Mouse (Mus musculus) CH12.LX (cell line): Measurements from ENCODE around the gene Pik3r2. TPM values are rescaled to one million over a fixed set of nuclear protein-coding genes. Genes with fewer than 3 reads are reported as not detected.
A peak's percentile ranks its signal among the peaks of the same experiment; 100 is the strongest.

Source experiments
- DNase-seq: peaks from one replicate; pipeline ENCODE4 v3.0.0-alpha.2; 2013; ENCODE audit errors: extremely low read depth
- H3K27ac ChIP-seq: 2 replicates; pipeline ENCODE4 v1.5.1; 2012; ENCODE audit warnings: low read depth, mild to moderate bottlenecking, control low read depth, moderate library complexity; ENCODE audit not compliant: insufficient read depth
- H3K27me3 ChIP-seq: replicated peaks from 2 replicates; pipeline ENCODE3; 2012; ENCODE audit warnings: inconsistent platforms
- H3K36me3 ChIP-seq, 2 experiments: replicated peaks in 1 of 2; 2 replicates each; pipeline versions ENCODE3 to v1.6.1; 2012; ENCODE audit warnings: inconsistent platforms in 1 of 2, low read length in 1 of 2, mild to moderate bottlenecking in 1 of 2, mixed read lengths in 1 of 2, moderate library complexity in 1 of 2; ENCODE audit not compliant: control insufficient read depth in 1 of 2, insufficient read depth in 1 of 2
- H3K4me1 ChIP-seq, 2 experiments: 2 replicates each; pipeline ENCODE4 v1.6.1; 2012; ENCODE audit warnings: inconsistent platforms in 1 of 2, moderate library complexity in 1 of 2; ENCODE audit not compliant: insufficient read depth in 2 of 2, control insufficient read depth in 1 of 2
- H3K4me2 ChIP-seq: 2 replicates; pipeline ENCODE4 v1.6.1; 2012; ENCODE audit warnings: low read depth, mild to moderate bottlenecking, control low read depth; ENCODE audit not compliant: poor library complexity, insufficient read depth, severe bottlenecking
- H3K4me3 ChIP-seq, 3 experiments: fragments of 150-350 bp in 1 of 3; sonication (generic) in 1 of 3; replicated peaks in 1 of 3; 2 replicates each; pipeline versions ENCODE3 to v1.5.1; 2011 to 2012; ENCODE audit warnings: low read depth in 2 of 3, low read length in 2 of 3, mild to moderate bottlenecking in 2 of 3, moderate library complexity in 2 of 3, control low read depth in 1 of 3, improper control_type of control experiment in 1 of 3, inconsistent platforms in 1 of 3, mixed read lengths in 1 of 3; ENCODE audit not compliant: poor library complexity in 1 of 3
- H3K79me2 ChIP-seq: replicated peaks from 2 replicates; pipeline ENCODE4 v1.6.1; 2012; ENCODE audit warnings: mild to moderate bottlenecking, moderate library complexity; ENCODE audit not compliant: control insufficient read depth, poor library complexity, insufficient read depth, severe bottlenecking; ENCODE audit errors: extremely low read depth
- H3K9ac ChIP-seq: 2 replicates; pipeline ENCODE4 v1.6.1; 2012; ENCODE audit warnings: low read depth, mild to moderate bottlenecking, control low read depth, moderate library complexity; ENCODE audit not compliant: insufficient read depth
- H3K9me3 ChIP-seq: replicated peaks from 2 replicates; pipeline ENCODE3; 2012; ENCODE audit warnings: low read length, inconsistent platforms, mixed read lengths
- BHLHE40 ChIP-seq: IDR thresholded peaks from 2 replicates; pipeline ENCODE4 v1.6.1; 2011; ENCODE audit warnings: mild to moderate bottlenecking, low read depth, low read length, improper control_type of control experiment
- CHD1 ChIP-seq: IDR thresholded peaks from 2 replicates; pipeline ENCODE4 v1.6.1; 2012; ENCODE audit warnings: low read depth, low read length, improper control_type of control experiment, inconsistent platforms
- CTCF ChIP-seq, 2 experiments: IDR thresholded peaks in 1 of 2; conservative IDR thresholded peaks in 1 of 2; 2 replicates each; pipeline ENCODE4 v1.5.1; 2011 to 2012; ENCODE audit warnings: low read depth in 2 of 2, low read length in 2 of 2, improper control_type of control experiment in 1 of 2, inconsistent platforms in 1 of 2, mild to moderate bottlenecking in 1 of 2, moderate library complexity in 1 of 2
- ELF1 ChIP-seq: IDR thresholded peaks from 2 replicates; pipeline ENCODE4 v1.6.1; 2014; ENCODE audit warnings: low read depth, mild to moderate bottlenecking, inconsistent platforms, low read length, improper control_type of control experiment
- ETS1 ChIP-seq: conservative IDR thresholded peaks from 2 replicates; pipeline ENCODE4 v1.6.1; 2012; ENCODE audit warnings: low read depth, mild to moderate bottlenecking, inconsistent platforms, low read length, improper control_type of control experiment, moderate library complexity
- IRF4 ChIP-seq: IDR thresholded peaks from 2 replicates; pipeline ENCODE4 v1.6.1; 2014; ENCODE audit warnings: low read depth, mild to moderate bottlenecking, inconsistent platforms, low read length, improper control_type of control experiment
- MAFK ChIP-seq: IDR thresholded peaks from 2 replicates; pipeline ENCODE4 v1.6.1; 2011; ENCODE audit warnings: low read length, improper control_type of control experiment; ENCODE audit not compliant: insufficient replicate concordance
- MAX ChIP-seq: IDR thresholded peaks from 2 replicates; pipeline ENCODE4 v1.6.1; 2011; ENCODE audit warnings: low read length, improper control_type of control experiment
- POLR2AphosphoS2 ChIP-seq: IDR thresholded peaks from 2 replicates; pipeline ENCODE4 v1.6.1; 2011; ENCODE audit warnings: low read depth, low read length, improper control_type of control experiment
- RAD21 ChIP-seq: IDR thresholded peaks from 2 replicates; pipeline ENCODE4 v1.6.1; 2011; ENCODE audit warnings: low read depth, mild to moderate bottlenecking, low read length, improper control_type of control experiment, moderate library complexity
- SIN3A ChIP-seq: IDR thresholded peaks from 2 replicates; pipeline ENCODE4 v1.6.1; 2012; ENCODE audit warnings: low read length, improper control_type of control experiment, inconsistent platforms
- SMC3 ChIP-seq: IDR thresholded peaks from 2 replicates; pipeline ENCODE4 v1.6.1; 2011; ENCODE audit warnings: low read depth, low read length, improper control_type of control experiment
- TBP ChIP-seq: conservative IDR thresholded peaks from 2 replicates; pipeline ENCODE4 v1.6.1; 2011; ENCODE audit warnings: low read depth, low read length, improper control_type of control experiment
- TCF12 ChIP-seq: IDR thresholded peaks from 2 replicates; pipeline ENCODE4 v1.6.1; 2014; ENCODE audit warnings: low read depth, mild to moderate bottlenecking, inconsistent platforms, low read length, improper control_type of control experiment
- USF2 ChIP-seq: conservative IDR thresholded peaks from 2 replicates; pipeline ENCODE4 v1.6.1; 2011; ENCODE audit warnings: low read depth, low read length, improper control_type of control experiment
- ZC3H11A ChIP-seq: IDR thresholded peaks from 2 replicates; pipeline ENCODE4 v1.6.1; 2012; ENCODE audit warnings: low read depth, mild to moderate bottlenecking, inconsistent platforms, low read length, improper control_type of control experiment
- ZKSCAN1 ChIP-seq: IDR thresholded peaks from 2 replicates; pipeline ENCODE4 v1.6.1; 2012; ENCODE audit warnings: low read depth, inconsistent platforms, low read length, improper control_type of control experiment, borderline replicate concordance
- ZNF384 ChIP-seq: IDR thresholded peaks from 2 replicates; pipeline ENCODE4 v1.6.1; 2012; ENCODE audit warnings: low read depth, low read length, improper control_type of control experiment, inconsistent platforms
- dilution Hi-C: fragments of 300-500 bp; cut with MboI; formaldehyde crosslinking; loops from 2 replicates; pipeline ENCODE4 v1.14.3; 2020; ENCODE audit warnings: low sequenced_read_pairs; ENCODE audit not compliant: extremely low pct_unique_long_range_greater_than_20kb, extremely low pct_ligation_motif_present
- in situ Hi-C: fragments of 300-500 bp; cut with MboI; formaldehyde crosslinking; loops from 3 replicates; pipeline ENCODE4 v1.14.3; 2019; ENCODE audit warnings: low sequenced_read_pairs, low pct_ligation_motif_present, low pct_unique_long_range_greater_than_20kb, mixed read lengths
- polyA plus RNA-seq: library from polyadenylated mRNA; unstranded; fragments of >175 nt; gene quantifications from 2 replicates; pipeline ENCODE4 v1.2.1, GENCODE M21; 2012; ENCODE audit warnings: low read depth; ENCODE audit not compliant: insufficient read length
- total RNA-seq, 2 experiments: library from RNA; depleted of rRNA; stranded (reverse); fragments of 300-350 nt in 1 of 2; fragments of >200 nt in 1 of 2; gene quantifications; 2 replicates each; pipeline ENCODE4 v1.2.3; 2012 to 2014

The Pik3r2 gene
- total and polyA plus RNA-seq, 3 experiments: 13.8 to 45.9 (median 25.8) TPM

DNA sequence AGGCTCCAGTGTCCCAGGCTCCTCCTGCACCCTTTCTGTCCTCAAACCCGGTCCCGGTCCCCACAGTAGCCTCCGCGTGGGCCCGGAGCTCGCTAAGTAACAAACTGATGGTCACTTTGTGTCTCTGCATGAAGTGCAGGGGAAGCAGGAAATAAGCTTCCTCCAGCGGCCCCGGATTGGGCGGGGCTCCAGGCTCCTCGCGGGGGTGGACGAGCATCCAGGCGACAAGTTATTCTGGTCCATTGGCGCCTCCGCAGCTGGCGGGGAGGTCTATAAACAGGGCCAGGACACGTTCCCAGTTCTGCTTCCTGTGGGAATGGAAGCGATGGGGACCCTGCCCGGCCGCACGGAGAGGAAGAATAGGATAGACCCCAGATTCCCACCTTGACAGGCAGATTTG lies 23.4 kb downstream of the Pik3r2 start (continued):
- TF ChIP-seq ZNF384 (no peak), USF2 (no peak), MAFK (no peak), MAX (no peak; the same call in 1 of the 2 replicates), CHD1 (no peak), SIN3A (peak; percentile 39), TCF12 (peak; percentile 63), POLR2AphosphoS2 (no peak)

DNA sequence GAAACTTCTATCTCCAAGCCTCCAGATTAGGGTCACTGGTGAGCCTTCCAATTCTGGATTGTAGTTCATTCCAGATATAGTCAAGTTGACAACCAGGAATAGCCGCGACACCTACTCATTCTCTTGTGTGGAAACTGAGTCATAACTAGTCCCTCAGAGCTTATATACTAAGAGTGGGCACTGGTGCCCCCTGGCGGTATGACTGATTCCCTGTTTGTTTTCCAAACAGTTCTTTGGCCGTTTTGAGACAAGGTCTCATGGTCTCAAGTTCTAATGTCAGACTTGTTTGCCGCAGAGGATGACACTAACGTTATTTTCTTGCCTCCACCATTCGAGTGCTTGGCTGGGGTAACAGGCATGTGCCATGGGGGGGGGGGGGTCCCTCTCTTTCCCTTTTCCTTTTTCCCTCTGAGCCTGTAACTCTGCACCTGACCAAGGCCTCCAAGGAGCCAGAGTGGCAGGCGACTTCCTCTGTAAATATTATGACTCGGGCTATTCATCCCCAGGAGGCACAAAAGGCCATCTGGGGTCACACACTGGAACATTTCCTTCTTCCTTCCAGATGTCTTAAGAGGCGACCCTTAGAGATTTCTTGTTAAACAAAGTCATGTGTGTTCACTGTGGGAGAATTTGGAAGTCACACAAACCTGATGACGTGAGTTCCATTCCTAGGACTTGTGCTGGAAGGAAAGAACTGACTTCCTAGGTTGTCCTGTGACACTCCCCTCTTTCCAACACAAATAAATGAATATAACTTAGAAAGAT lies 24.3 kb downstream of the Pik3r2 start:
- H3K27ac ChIP-seq: peak overlapping the region; percentile 52; the same call in 1 of the 2 replicates
- TF ChIP-seq ETS1: peak; percentile 36; the same call in 1 of the 2 replicates
- TF ChIP-seq RAD21: peak; percentile 76
- TF ChIP-seq ELF1: no peak
- TF ChIP-seq SMC3: peak; percentile 91
- TF ChIP-seq CTCF (conservative IDR thresholded peaks at IDR 0.05 in 1 of 2, IDR thresholded peaks at IDR 0.05 in 1 of 2; ENCODE audit: low read depth in 2 of 2, low read length in 2 of 2): peak; percentile 71 to 84
- TF ChIP-seq TBP: no peak
- TF ChIP-seq ZC3H11A: peak; percentile 32; the same call in 1 of the 2 replicates
- TF ChIP-seq BHLHE40: peak; percentile 59; the same call in 1 of the 2 replicates
- TF ChIP-seq ZKSCAN1: no peak
- peak; percentile 55 for TF ChIP-seq IRF4
- peaks cover 9 to 44% of the 10 kb centered on the region in 2 experiments for H3K4me1 ChIP-seq
- in situ Hi-C loops: loop anchor here (5.0 kb wide), 1 partner anchor 35 kb away; the partner anchor contains the start of gene Gm3336
- peak; percentile 85 for DNase-seq
- H3K9ac ChIP-seq: 0 out of 2 replicates have a peak overlapping the region, but pooled peaks have one; percentile 9
- no peaks in the 10 kb centered on the region for H3K9me3 ChIP-seq
- H3K36me3 ChIP-seq: peaks cover 13 to 45% of the 10 kb centered on the region in 2 experiments
- peak overlapping the region; percentile 52; the same call in 1 of the 2 replicates for H3K4me2 ChIP-seq
- H3K27me3 ChIP-seq: no peaks in the 10 kb centered on the region
- H3K4me3 ChIP-seq: peak overlapping the region in 1 of 3 experiments; percentile 12
- dilution Hi-C loops: no loop called here
- no peaks in the 10 kb centered on the region for H3K79me2 ChIP-seq
